Mouse (Mus musculus) neural tube, embryonic 15.5 days (tissue): ENCODE results near the gene Cog1. TPM values are rescaled to one million over a fixed set of nuclear protein-coding genes. Genes with fewer than 3 reads are reported as not detected.

Source experiments
- ATAC-seq: fragments of 200-750 bp; cut with Nextera tagmentation; 2 replicates; pipeline ENCODE4 v1.8.0; 2017; ENCODE audit warnings: mild to moderate bottlenecking, moderate TSS enrichment, moderate library complexity; ENCODE audit not compliant: low FRiP score
- H3K27ac ChIP-seq: fragments of 300-500 bp; sonication (generic); replicated peaks from 2 replicates; pipeline ENCODE4 v1.5.1; 2015; ENCODE audit warnings: mild to moderate bottlenecking, inconsistent platforms
- H3K27me3 ChIP-seq: fragments of 300-500 bp; sonication (generic); replicated peaks from 2 replicates; pipeline ENCODE4 v1.6.1; 2015; ENCODE audit warnings: inconsistent platforms
- H3K36me3 ChIP-seq: fragments of 300-500 bp; sonication (generic); 2 replicates; pipeline ENCODE4 v1.6.1; 2015; ENCODE audit warnings: inconsistent platforms
- H3K4me1 ChIP-seq: fragments of 300-500 bp; sonication (generic); 2 replicates; pipeline ENCODE4 v1.6.1; 2015; ENCODE audit warnings: inconsistent platforms
- H3K4me2 ChIP-seq: fragments of 300-500 bp; sonication (generic); 2 replicates; pipeline ENCODE4 v1.6.1; 2015; ENCODE audit warnings: inconsistent platforms, mild to moderate bottlenecking, moderate library complexity
- H3K4me3 ChIP-seq: fragments of 300-500 bp; sonication (generic); replicated peaks from 2 replicates; pipeline ENCODE4 v1.5.1; 2015; ENCODE audit warnings: mild to moderate bottlenecking, inconsistent platforms
- H3K9ac ChIP-seq: fragments of 300-500 bp; sonication (generic); replicated peaks from 2 replicates; pipeline ENCODE4 v1.6.1; 2015; ENCODE audit warnings: mild to moderate bottlenecking, inconsistent platforms
- H3K9me3 ChIP-seq: fragments of 300-500 bp; sonication (generic); replicated peaks from 2 replicates; pipeline ENCODE4 v1.6.1; 2016; ENCODE audit warnings: inconsistent platforms
- WGBS: fragments of 180-500 bp; shearing (Covaris S2); methylation state at CpG from one replicate; pipeline ENCODE4 v1.1.7; 2015; ENCODE audit warnings: mixed read lengths; 5-methylcytosine and 5-hydroxymethylcytosine counted together
- polyA plus RNA-seq: library from polyadenylated mRNA; unstranded; fragments of >200 nt; fragmentation: Nextera tagmentation; extraction: Ambion mirVana; gene quantifications from 2 replicates; pipeline ENCODE4 v1.2.1, GENCODE M21; 2015

Cog1 gene
- polyA plus RNA-seq, result 31.1 and 35.1 TPM in 2 replicates

DNA sequence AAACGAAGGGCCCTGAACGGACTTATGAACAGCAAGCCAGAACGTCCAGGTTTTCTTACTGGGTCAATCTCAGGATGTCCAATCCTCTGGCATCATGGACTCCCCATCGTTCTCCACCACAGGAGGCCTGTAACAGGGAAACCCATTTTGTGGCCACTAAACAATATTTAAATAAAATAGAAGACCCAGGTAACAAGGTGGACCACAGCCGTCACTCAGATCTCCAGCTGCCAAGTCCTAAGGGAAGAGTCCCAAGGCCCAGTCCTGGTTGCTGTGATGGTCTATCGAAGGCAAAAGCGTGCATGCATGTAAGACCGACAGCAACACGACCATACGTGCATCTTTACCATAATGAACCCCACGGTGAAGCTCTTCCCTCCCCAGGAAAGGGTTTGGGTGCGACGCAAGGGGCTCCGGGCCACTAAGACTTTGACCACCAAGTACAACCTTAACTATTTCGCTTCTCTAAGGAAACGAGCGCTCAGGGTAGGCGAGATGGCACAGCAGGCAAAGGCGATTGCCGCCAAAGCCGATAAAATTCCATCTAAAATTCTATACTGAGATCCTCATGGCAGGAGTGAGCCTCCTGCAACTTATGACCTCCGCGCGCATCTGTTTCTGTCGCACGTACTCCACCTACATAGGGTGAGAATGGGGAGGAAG is at the start of gene Cog1:
Cog1 (plus strand) TSS at position 480 of the 663 bp plus-strand sequence.
- Histone ChIP-seq H3K36me3 (peaks cover 21% of the 10 kb centered on the region), H3K9me3 (no peaks in the 10 kb centered on the region), H3K4me1 (peaks cover 32% of the 10 kb centered on the region), H3K9ac (peak within 1 kb of the TSS; percentile 98), H3K27ac (peak within 1 kb of the TSS; percentile 93), H3K4me3 (peak within 1 kb of the TSS; percentile 92), H3K27me3 (no peaks in the 10 kb centered on the region), H3K4me2 (peak within 1 kb of the TSS; percentile 71)
- WGBS, result 43% methylated on average over 26 of the region's 26 CpGs
- no peak; the same call in 1 of the 2 replicates for ATAC-seq

DNA sequence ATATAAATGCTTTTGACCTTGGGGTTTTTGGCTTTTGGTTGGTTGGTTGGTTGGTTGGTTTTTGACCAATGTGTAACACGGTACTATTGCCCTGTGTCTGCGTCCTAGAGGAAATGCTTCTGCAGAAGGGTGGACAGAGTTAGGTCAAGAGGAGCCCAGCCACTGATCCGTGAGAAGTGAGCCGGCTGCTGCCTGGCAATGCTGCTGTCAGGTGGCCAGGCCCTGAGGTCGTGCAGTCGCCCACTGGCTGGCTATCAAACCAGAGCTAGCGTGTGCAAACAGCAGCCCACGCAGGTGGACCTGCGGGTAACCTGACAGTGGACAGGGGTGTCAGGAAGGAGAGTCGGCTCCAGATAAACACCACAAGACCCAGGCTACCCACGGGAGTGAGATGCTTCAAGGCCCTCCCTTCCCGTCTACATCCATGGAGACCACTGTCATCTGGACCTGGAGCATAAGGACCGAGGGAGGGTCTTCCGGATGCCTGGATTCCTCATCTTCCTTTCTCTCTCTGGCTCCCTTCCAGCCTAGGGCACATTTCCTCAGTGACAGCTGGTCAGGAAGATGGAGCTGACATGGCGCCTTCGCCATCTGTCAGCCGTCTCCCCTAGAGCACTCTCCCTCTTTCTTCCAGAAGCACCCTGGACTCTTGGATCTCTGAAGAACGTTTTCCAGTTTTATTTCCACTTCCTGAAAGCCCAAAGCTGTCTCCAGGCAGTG is 48.3 kb upstream of the Cog1 start:
- no peaks in the 10 kb centered on the region for H3K36me3 ChIP-seq
- H3K9ac ChIP-seq, result no peak overlapping the region
- H3K4me1 ChIP-seq, result peaks cover 3% of the 10 kb centered on the region
- H3K4me2 ChIP-seq, result no peak overlapping the region
- no peaks in the 10 kb centered on the region for H3K27me3 ChIP-seq
- ATAC-seq, result no peak
- no peak overlapping the region for H3K27ac ChIP-seq
- H3K4me3 ChIP-seq, result no peak overlapping the region
- H3K9me3 ChIP-seq, result no peaks in the 10 kb centered on the region
- 72% methylated on average over 18 of the region's 18 CpGs for WGBS

DNA sequence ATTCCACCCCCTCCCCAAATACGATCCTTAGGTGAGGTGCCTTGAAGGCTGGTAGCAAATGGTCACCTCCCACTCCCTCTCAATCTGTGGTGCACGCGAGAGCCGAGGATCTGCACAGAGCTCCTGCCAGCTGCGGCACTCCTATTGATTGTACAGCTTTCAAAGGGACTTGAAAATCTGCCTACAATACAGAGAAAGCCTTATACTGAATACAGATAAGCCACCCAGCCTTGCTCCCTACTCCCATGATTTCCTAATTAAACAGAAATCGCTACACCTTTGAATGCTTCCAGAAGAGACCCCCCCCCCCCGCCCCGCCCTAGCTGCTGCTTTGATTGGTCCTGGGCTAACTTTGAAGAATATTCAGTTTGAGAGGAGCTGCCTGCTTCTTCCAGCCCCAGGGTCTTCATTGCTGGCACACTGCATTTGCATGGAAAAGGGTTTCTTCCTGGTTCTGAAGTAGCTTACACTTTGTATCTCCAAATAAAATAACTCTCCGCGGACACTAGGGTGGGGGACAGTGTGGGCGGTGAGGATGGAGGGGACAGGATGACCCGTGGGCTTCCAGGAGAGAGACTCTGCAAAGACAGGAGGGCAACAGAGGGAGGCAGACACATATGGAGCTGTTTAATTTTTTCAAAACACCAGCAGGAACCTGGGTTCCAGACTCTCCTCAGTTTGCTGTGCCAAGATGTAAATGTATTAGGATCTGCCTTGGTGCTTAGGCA is 47.2 kb upstream of the Cog1 start:
- H3K27me3 ChIP-seq, result no peaks in the 10 kb centered on the region
- 46% methylated on average over 12 of the region's 12 CpGs for WGBS
- ATAC-seq, result no peak
- H3K9me3 ChIP-seq, result peaks cover 4% of the 10 kb centered on the region; the same call in 1 of the 2 replicates
- no peaks in the 10 kb centered on the region for H3K36me3 ChIP-seq
- no peak overlapping the region for H3K9ac ChIP-seq
- no peak overlapping the region for H3K4me2 ChIP-seq
- no peak overlapping the region for H3K27ac ChIP-seq
- H3K4me1 ChIP-seq, result peaks cover 3% of the 10 kb centered on the region
- H3K4me3 ChIP-seq, result no peak overlapping the region

DNA sequence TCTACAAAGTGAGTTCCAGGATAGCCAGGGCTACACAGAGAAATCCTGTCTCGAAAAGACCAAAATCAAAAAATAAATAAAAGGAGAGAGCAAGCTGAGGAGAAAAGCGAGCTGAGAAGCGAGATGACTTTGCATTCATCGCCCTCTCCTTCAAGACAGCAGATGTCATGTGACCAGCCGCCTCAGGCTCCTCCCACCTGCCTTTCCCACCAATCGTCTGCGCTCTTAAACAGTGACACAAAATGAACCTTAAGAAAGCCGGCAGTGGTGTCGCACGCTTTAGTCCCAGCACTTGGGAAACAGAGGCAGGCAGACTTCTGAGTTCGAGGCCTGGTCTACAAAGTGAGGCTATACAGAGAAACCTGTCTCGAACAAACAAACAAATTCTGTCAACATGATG is 41.4 kb upstream of the Cog1 start:
- H3K4me1 ChIP-seq, result peaks cover 12% of the 10 kb centered on the region
- H3K27me3 ChIP-seq, result no peaks in the 10 kb centered on the region
- H3K27ac ChIP-seq, result no peak overlapping the region
- no peak overlapping the region for H3K4me2 ChIP-seq
- no peak overlapping the region for H3K4me3 ChIP-seq
- no peak for ATAC-seq
- no peaks in the 10 kb centered on the region for H3K36me3 ChIP-seq
- 98% methylated on average over 12 of the region's 12 CpGs for WGBS
- H3K9ac ChIP-seq, result no peak overlapping the region
- peaks cover 4% of the 10 kb centered on the region; the same call in 1 of the 2 replicates for H3K9me3 ChIP-seq

DNA sequence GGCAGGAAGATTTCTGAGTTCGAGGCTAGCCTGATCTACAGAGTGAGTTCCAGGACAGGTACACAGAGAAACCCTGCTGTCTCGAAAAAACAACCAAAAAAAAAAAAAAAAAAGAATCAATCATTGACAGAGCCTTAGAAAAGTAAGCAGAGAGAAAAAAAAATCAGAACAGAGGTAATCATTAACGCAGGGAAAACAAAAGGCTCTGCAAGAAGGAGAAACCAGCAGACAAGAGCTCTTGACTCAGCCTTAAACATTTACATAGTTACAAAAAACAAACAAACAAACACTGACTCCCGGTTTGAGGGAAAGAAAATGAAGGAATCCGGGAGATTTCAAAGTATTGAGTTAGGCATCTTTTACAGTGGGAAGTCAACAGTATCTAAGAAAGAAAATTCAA is 39.4 kb upstream of the Cog1 start:
- no peaks in the 10 kb centered on the region for H3K27me3 ChIP-seq
- no peak overlapping the region for H3K27ac ChIP-seq
- H3K36me3 ChIP-seq, result no peaks in the 10 kb centered on the region
- H3K4me1 ChIP-seq, result peaks cover 12% of the 10 kb centered on the region
- H3K9me3 ChIP-seq, result peaks cover 4% of the 10 kb centered on the region; the same call in 1 of the 2 replicates
- WGBS, result 89% methylated on average over 5 of the region's 5 CpGs
- H3K4me2 ChIP-seq, result no peak overlapping the region
- no peak overlapping the region for H3K9ac ChIP-seq
- H3K4me3 ChIP-seq, result no peak overlapping the region
- ATAC-seq, result no peak

DNA sequence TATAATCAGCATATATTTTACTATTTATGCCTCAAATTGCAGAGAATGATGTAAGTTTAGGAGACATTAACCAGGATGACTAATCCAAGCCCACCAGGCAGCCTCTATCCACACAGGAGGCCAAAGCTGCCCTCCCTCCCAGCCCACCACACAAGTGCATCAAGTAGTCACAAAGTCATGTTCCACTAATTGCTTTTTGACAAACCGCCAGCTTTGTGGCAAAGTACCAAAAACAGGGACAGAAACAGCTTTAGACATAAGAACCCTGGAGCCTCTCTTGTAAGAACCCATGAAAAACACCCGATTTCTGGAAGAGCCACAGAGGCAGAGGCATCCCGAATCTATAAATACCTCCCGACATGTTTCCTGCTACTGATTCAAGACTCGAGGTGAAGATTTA is 38.7 kb upstream of the Cog1 start:
- H3K4me3 ChIP-seq, result no peak overlapping the region
- H3K27ac ChIP-seq, result no peak overlapping the region
- peaks cover 12% of the 10 kb centered on the region for H3K4me1 ChIP-seq
- no peaks in the 10 kb centered on the region for H3K36me3 ChIP-seq
- no peak for ATAC-seq
- H3K9me3 ChIP-seq, result peaks cover 4% of the 10 kb centered on the region; the same call in 1 of the 2 replicates
- no peak overlapping the region for H3K9ac ChIP-seq
- H3K4me2 ChIP-seq, result no peak overlapping the region
- WGBS, result 40% methylated on average over 5 of the region's 5 CpGs
- no peaks in the 10 kb centered on the region for H3K27me3 ChIP-seq

DNA sequence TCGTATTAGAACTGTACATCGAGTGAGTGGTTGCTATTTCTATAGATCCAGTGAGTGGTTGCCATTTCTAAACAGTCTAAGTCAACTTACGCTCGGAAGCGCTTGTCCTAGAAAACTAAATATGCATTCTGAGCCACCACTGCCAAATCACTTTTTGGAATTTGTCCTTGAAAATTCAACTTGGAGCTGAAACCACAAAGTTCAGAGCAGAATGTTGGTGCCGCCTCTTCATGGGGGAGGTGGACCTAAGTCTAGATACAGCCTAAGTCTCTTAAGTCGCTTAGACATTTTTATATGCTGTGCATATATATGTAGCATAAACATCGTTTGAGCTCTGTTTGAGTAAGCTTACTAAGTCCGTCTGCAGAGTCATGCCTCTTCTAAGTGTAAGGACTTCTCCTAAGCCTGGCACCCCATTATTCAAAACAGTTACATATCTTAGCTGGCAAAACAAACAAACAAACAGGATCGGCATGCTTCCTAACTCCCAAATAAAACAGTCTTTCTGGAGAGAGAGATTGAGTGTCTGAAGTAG is 37.8 kb upstream of the Cog1 start:
- H3K4me2 ChIP-seq, result no peak overlapping the region
- H3K4me1 ChIP-seq, result peaks cover 12% of the 10 kb centered on the region
- H3K4me3 ChIP-seq, result no peak overlapping the region
- H3K27ac ChIP-seq, result peak overlapping the region; percentile 45; the same call in 1 of the 2 replicates
- ATAC-seq, result no peak
- no peaks in the 10 kb centered on the region for H3K36me3 ChIP-seq
- whole genome bisulfite sequencing, result 85% methylated on average over 10 of the region's 10 CpGs
- no peaks in the 10 kb centered on the region for H3K27me3 ChIP-seq
- H3K9ac ChIP-seq, result no peak overlapping the region
- H3K9me3 ChIP-seq, result peaks cover under 1% of the 10 kb centered on the region; the same call in 1 of the 2 replicates

DNA sequence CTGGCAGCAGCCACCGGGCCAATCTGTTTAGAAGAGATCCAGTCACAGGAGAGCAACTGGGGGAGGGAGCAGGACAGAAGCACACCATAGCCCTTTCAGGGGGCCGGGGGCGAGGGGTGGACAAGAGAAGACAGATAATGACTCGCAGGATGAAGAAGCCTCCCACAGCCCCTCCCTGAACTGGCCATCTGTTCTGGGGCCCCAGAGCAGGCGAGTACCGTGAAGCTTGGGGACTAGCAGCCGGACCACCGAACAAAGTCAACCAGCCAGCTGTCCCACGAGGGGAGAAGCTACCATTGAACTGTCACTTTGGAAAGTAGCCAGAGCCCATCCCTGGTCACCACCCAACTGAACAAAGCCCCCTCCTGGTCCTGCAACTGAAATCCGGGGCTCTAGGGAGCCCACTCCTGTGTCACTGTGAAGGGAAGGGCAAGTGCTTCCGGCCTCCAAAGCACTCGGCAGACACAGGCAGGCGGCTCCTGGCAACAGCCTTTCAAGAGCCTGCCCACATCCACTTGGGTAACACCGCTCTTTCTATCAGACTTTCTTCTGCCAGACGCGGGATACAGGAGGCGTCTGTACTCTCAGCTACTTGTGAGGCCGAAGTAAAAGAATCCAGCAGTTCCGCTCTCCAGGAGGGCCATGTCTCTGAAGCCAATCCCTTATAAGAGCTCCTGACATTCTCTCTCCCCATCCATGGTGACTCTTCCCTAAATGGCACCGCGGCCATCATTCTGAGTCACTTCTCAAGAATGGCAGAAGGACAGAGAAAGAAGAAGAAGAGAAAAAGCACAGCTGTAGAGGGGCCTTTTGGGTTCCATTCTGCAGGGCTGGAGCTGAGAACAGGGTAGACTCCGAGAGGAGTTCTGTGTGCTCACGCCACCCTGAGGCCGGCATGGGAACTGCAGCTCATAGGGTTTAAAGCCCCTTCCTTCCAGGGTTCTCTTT is 37.0 kb upstream of the Cog1 start:
- Histone ChIP-seq H3K4me1 (peaks cover 12% of the 10 kb centered on the region), H3K36me3 (no peaks in the 10 kb centered on the region), H3K9me3 (no peaks in the 10 kb centered on the region), H3K27me3 (no peaks in the 10 kb centered on the region), H3K9ac (no peak overlapping the region), H3K4me2 (peak overlapping the region; percentile 27), H3K4me3 (no peak overlapping the region), H3K27ac (peak overlapping the region; percentile 45; the same call in 1 of the 2 replicates)
- peak; percentile 79 for ATAC-seq
- WGBS, result 9% methylated on average over 24 of the region's 24 CpGs

DNA sequence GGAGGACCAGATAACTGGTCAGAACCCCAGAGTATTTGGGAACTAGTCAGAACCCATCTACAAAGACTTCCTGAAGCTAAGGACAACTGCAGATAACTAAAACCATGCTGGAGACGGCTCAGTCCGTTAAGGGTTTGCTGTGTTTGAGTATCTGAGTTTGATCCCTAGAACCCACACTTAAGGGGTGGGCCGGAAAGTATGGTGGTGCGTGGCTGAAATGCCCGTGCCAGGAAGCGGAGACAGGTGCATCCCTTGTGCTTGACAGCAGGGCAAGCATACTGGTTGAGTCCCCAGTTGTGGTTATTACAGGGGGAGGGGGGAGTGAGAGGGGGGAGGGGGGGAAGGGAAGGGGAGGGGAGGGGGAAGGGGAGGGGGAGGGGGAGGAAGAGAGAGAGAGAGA is 34.5 kb upstream of the Cog1 start:
- Histone ChIP-seq H3K9ac (no peak overlapping the region), H3K27me3 (0 out of 2 replicates have a peak, but pooled peaks cover 7% of the 10 kb centered on the region), H3K4me2 (no peak overlapping the region), H3K4me3 (no peak overlapping the region), H3K36me3 (no peaks in the 10 kb centered on the region), H3K4me1 (peaks cover 36% of the 10 kb centered on the region), H3K27ac (no peak overlapping the region), H3K9me3 (no peaks in the 10 kb centered on the region)
- 86% methylated on average over 6 of the region's 6 CpGs for WGBS
- ATAC-seq, result no peak

DNA sequence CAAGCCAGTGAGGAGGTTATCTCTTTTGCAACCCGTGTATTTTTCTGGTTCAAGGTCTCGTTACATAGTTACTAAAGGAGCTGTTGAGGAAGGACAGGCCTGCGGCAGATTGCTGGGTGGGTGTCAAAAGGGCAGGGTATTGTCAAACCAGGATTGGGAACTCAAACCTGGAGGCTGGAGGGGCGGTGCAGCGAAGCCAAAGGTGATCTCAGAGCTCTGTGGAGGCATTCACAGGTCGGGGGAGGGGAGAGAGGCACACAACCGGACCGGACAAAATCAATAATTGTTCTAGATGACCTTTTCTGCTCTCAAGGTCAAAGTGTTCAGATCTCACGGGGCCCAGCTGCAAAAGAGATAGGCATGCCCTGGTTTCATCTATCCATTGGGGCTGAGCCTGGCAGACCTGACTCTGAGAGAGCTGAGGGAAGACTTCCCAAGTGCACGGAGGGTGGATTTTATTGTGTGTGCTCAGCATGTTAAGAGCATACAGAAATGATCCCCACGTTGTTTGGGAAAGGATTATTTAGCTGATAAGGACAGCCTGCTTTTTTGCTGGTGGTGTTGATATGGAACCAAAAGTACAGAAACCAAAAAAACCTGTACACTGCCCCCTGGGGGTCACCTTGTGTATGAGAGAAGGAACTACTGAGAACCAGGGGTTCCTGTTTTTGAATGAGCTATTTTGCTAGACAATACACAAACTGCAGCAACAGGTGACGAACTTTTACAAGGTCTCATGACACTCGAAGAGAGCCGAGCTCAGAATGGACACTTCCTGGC is 31.6 kb upstream of the Cog1 start:
- peaks cover 40% of the 10 kb centered on the region for H3K4me1 ChIP-seq
- H3K36me3 ChIP-seq, result no peaks in the 10 kb centered on the region
- no peaks in the 10 kb centered on the region for H3K9me3 ChIP-seq
- 41% methylated on average over 14 of the region's 14 CpGs for WGBS
- no peak overlapping the region for H3K4me2 ChIP-seq
- H3K9ac ChIP-seq, result no peak overlapping the region
- no peak overlapping the region for H3K27ac ChIP-seq
- H3K27me3 ChIP-seq, result 0 out of 2 replicates have a peak, but pooled peaks cover 18% of the 10 kb centered on the region
- ATAC-seq, result no peak
- H3K4me3 ChIP-seq, result no peak overlapping the region
